Mouse (Mus musculus) left cerebral cortex, adult 9 months (tissue): Measurements from ENCODE around the gene Ercc2.

Experiments used
- DNase-seq, 2 experiments: peaks; one replicate each; pipeline ENCODE4 v3.0.0; 2022; ENCODE audit warnings: low spot score in 2 of 2

The Ercc2 gene

GRCm38 (mm10) chr7:19381377-19382165 lies at the start of gene Ercc2:
TSS of gene Ercc2 (plus strand) at chr7:19382010.
- peak; percentile 94 to 98 for DNase-seq

- DNase-seq: peak; percentile 71 to 87
Measured at GRCm38 (mm10) chr7:19332709-19333352, 49.0 kb upstream of the Ercc2 start.

DNA sequence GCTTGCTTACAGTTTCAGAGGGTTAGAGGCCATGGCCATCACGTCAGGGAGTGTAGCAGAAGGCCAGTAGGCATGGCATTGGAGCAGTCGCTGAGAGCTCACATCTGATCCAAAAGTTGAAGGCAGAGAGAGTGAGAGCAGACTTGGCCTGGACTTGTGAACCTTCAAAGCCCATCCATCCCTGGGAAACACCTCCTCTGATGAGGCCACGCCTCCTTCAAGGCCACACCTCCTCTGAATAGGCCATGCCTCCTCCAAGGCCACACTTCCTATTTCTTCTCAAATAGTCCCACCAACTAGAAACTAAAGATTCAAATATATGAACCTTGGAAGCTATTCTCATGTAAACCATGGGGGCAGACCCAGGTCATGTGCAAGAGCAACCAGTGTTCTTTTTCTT lies 46.2 kb upstream of the Ercc2 start:
- no peak for DNase-seq

GRCm38 (mm10) chr7:19337122-19337521 lies 44.7 kb upstream of the Ercc2 start:
- DNase-seq: no peak

GRCm38 (mm10) chr7:19338060-19338459 lies 43.8 kb upstream of the Ercc2 start:
- DNase-seq: no peak

DNA sequence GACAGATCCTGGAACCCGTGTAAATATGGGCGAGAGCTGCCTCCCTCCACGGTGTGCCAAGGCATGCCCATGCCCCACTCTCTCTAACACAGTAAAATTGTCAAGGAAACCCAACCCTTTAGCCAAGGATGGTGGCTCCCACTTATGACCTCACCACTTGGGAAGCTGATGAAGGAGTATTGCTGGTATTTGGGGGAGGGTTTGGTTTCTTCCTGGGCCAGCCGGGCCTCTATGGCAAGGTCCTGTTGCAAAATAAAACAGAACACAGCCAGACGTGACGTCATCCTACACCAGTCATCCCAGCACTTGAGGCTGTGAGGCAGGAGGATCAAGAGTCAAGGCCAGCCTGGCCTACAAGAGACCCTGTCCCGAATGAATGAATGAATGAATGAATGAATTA lies 43.2 kb upstream of the Ercc2 start:
- DNase-seq: no peak

DNA sequence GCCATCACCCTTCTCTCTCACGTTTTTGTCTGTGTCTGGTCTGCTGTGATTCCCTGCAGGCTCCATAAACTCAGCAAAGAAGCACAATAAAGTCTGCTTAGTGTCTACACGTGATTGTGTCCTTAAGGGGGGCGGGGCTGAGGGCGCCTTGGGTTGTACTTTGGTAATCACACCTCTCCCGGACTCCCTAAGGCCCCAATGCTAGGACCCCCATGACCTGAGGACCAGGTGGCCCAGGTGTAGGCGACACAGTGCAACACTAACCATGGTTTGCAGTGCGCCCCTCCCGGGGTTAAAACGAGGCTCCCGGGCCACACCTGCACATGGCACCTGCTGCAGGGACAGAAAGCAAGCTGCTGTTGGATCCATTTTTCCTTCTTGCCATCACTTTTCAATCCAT lies 40.6 kb upstream of the Ercc2 start:
- no peak for DNase-seq

GRCm38 (mm10) chr7:19341761-19342409 lies 39.9 kb upstream of the Ercc2 start:
- DNase-seq: no peak

GRCm38 (mm10) chr7:19342481-19343027 lies 39.3 kb upstream of the Ercc2 start:
- peak in 1 of 2 experiments; percentile 93 for DNase-seq

DNA sequence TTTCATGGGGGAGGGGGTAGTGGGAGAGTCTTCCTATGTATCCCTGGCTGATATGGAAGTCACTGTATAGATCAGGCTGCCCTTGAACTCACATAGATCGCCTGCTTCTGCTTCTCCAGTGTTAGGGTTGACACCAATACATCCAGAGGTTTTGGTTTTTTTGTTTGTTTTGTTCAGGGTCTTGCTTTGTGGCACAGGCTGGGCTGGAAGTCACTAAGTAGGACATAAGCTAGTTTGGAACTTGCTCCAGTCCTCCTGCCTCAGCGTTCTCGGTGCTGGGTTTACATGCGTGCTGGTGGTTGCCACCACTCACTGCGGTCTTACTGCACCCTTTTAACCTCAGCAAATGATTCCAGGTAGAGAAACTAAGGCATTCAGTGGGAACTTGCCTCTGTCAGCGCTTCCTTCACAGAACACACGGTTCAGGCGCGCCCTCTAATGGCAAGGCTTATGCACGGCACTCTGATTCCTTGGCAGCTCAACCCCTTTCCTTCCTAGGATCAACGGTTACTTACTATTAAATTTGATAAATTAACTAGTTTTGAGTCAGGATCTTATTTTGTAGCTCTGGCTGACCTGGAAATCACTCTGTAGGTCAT lies 38.5 kb upstream of the Ercc2 start:
- peak in 1 of 2 experiments; percentile 78 for DNase-seq

- no peak for DNase-seq
Measured at GRCm38 (mm10) chr7:19344237-19344847, 37.5 kb upstream of the Ercc2 start, which contains the start of gene Ercc1. TSS of gene Ercc1 (plus strand) at chr7:19344778.

DNA sequence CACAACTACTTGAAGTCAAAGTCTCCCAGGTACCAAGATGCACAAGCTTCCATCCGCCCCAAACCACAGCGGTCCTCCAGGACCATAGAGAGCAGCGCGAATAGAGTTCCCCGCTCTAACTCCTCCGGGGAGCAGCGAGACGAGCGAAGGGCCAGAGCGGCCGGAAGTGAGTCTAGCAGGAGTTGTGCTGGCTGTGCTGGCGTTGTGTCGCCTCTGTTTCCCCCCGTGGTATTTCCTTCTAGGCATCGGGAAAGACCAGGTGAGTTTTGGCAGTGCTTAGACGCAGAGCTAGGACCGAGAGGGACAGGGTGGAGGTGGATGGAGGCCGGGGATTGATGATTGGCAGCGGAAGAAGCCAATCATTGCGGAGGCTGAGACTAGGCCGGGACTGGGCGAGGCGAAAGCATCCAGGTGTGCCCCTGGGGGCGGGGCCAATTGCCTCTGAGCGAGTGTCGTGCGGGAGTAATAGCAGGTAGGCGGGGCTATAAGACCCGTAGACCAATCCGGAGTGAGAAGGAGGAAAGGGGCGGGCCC lies 36.8 kb upstream of the Ercc2 start:
- peak; percentile 92 to 96 for DNase-seq

- DNase-seq: no peak
Measured at GRCm38 (mm10) chr7:19349188-19349915, 32.5 kb upstream of the Ercc2 start.

DNA sequence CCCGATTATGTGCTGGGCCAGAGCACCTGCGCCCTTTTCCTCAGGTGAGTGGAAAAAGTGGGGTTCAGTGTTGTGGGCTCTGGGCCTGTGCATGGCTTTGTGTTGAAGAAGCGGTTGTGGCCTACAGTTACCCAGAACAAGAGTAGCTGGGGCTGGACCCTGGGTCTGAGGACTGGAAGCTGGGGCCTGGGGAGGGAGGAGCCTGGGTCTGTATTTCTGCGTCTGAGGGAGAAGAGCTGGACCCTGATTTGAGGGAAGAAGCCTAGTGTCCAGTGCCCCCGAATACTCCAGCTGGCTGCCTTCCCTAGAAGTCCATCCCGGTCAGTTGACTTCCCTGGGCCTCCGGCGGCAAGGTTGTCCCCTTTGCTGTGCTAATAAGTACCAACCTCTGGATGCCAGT lies 31.6 kb upstream of the Ercc2 start:
- no peak for DNase-seq

DNA sequence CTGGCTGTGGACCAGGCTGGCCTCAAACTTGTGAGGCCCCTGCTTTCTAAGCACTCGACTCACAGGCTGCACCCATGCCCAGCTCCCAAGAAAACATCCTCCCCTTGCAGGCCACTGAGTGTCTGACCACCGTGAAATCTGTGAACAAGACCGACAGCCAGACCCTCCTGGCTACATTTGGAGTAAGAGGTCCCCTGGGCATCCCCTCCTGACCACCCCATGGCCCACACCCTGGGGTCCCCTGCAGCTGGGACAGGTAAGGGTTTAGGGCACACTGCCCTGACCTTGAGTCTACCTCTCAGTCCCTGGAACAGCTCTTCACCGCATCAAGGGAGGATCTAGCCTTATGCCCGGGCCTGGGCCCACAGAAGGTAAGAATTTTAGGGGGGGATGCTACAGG lies 26.8 kb upstream of the Ercc2 start:
- DNase-seq: no peak

GRCm38 (mm10) chr7:19356311-19356710 lies 25.5 kb upstream of the Ercc2 start:
- DNase-seq: no peak

GRCm38 (mm10) chr7:19357381-19358375 lies 24.1 kb upstream of the Ercc2 start:
- no peak for DNase-seq

DNA sequence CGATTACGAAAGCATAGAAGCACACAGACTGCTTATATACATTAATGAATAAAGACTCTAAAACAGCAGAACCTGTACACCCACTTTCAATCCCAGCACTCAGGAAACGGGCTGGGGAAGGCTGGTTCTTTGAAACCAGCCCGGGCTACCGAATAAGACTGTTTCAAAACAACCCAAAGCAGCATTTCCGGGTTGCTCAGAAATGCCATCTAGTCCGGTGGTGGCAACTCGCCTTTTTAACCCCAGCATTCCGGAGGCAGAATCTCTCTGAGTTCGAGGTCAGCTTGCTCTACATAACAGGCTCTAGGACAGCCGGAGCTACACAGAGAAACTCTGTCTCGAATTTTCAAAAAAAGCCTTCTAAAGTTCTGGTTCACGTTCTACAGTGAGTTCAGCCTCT lies 23.2 kb upstream of the Ercc2 start:
- no peak for DNase-seq

- peak; percentile 75 to 91 for DNase-seq
Measured at GRCm38 (mm10) chr7:19359299-19359891, 22.4 kb upstream of the Ercc2 start, which contains the start of the genes Cd3eap and Ppp1r13l. TSS of gene Cd3eap (minus strand) at chr7:19359483. TSS of gene Ppp1r13l (plus strand) at chr7:19359749.
